24 mouse cellular contexts compared by ENCODE assay signal in genomic region chr17:91286875-91287274, GRCm38 (mm10).
"Had no signal": no experiment of that assay in that cellular context is flagged by ENCODE, and none has a peak within 500 bp of the region (broad histone marks: within the 10 kb centered on the region; RNA-seq: fewer than 3 reads in every experiment).

No protein-coding gene starts in this region.

- H3K27me3 ChIP-seq: embryonic facial prominence, embryonic 12.5 days; embryonic facial prominence, embryonic 13.5 days; embryonic facial prominence, embryonic 15.5 days; forebrain, embryonic 12.5 days; forebrain, embryonic 13.5 days; forebrain, embryonic 15.5 days had no signal

- H3K4me3 ChIP-seq: embryonic facial prominence, embryonic 10.5 days; embryonic facial prominence, embryonic 12.5 days; embryonic facial prominence, embryonic 13.5 days; embryonic facial prominence, embryonic 15.5 days; erythroblast, embryonic 14.5 days; forebrain, embryonic 10.5 days; forebrain, embryonic 12.5 days; forebrain, embryonic 13.5 days; forebrain, embryonic 15.5 days; gastrocnemius, adult 2 months; heart, embryonic 10.5 days had no signal

- H3K36me3 ChIP-seq: embryonic facial prominence, embryonic 10.5 days; embryonic facial prominence, embryonic 12.5 days; embryonic facial prominence, embryonic 13.5 days; embryonic facial prominence, embryonic 15.5 days; forebrain, embryonic 10.5 days; forebrain, embryonic 12.5 days; forebrain, embryonic 15.5 days; heart, embryonic 10.5 days had no signal

- H3K4me1 ChIP-seq: embryonic facial prominence, embryonic 10.5 days; embryonic facial prominence, embryonic 12.5 days; embryonic facial prominence, embryonic 13.5 days; embryonic facial prominence, embryonic 15.5 days; forebrain, embryonic 10.5 days; forebrain, embryonic 12.5 days; forebrain, embryonic 13.5 days; forebrain, embryonic 15.5 days; heart, embryonic 10.5 days had no signal

- H3K9ac ChIP-seq: embryonic facial prominence, embryonic 12.5 days; embryonic facial prominence, embryonic 13.5 days; embryonic facial prominence, embryonic 15.5 days; forebrain, embryonic 12.5 days; forebrain, embryonic 13.5 days; forebrain, embryonic 15.5 days; forebrain, postnatal 0 days had no signal

- DNase-seq: cerebellum, adult 9-11 months; cerebellum, postnatal 10 days; cerebellum, postnatal 14 days; cerebellum, postnatal 25 days; cerebellum, postnatal 36 days; embryo, embryonic 11 days; forebrain, postnatal 0 days; gastrocnemius, adult 2 months; gastrocnemius, postnatal 10 days; gastrocnemius, postnatal 14 days; gastrocnemius, postnatal 25 days; gastrocnemius, postnatal 36 days; heart, adult 11 months; heart, adult 18-20 months had no signal

- H3K27ac ChIP-seq: embryonic facial prominence, embryonic 10.5 days; embryonic facial prominence, embryonic 12.5 days; embryonic facial prominence, embryonic 13.5 days; embryonic facial prominence, embryonic 15.5 days; forebrain, embryonic 10.5 days; forebrain, embryonic 12.5 days; forebrain, embryonic 13.5 days; forebrain, embryonic 15.5 days; gastrocnemius, adult 2 months; heart, embryonic 10.5 days had no signal

- H3K9me3 ChIP-seq: embryonic facial prominence, embryonic 10.5 days; embryonic facial prominence, embryonic 12.5 days; embryonic facial prominence, embryonic 13.5 days; embryonic facial prominence, embryonic 15.5 days; forebrain, embryonic 10.5 days; forebrain, embryonic 12.5 days; forebrain, embryonic 13.5 days; forebrain, embryonic 15.5 days; heart, embryonic 10.5 days had no signal
